Mouse (Mus musculus) right cerebral cortex, postnatal 4 days (tissue): ENCODE data around the gene Rpl35a.
"Not testable (repeated sequence)": the region's sequence is repeated elsewhere in the genome, so short reads cannot be mapped to it uniquely, and the experiment has no call there.

Experiments
- DNase-seq: peaks from one replicate; pipeline ENCODE4 v3.0.0-alpha.2; 2022

Gene Rpl35a

DNA sequence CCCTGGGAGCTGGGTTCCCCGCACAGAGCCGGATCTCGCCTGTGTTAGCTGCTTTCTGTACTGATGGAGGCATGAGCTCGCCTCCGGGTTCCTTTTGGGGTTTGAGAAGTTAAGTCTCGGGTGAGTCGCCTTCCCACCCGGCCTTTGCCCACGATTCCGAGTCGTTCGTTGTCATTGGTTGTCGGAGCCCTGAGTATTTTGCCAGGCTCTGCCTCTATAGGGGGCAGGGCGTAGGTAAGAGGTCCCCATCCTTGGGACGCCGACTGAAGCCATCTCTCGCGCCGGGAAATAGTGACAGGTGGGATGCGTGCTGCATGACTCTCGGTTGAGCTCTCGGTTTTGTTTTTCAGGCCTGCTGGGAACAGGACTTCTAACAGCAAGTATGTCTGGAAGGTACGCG is 533 bp downstream of the Rpl35a start:
- DNase-seq, result no peak

DNA sequence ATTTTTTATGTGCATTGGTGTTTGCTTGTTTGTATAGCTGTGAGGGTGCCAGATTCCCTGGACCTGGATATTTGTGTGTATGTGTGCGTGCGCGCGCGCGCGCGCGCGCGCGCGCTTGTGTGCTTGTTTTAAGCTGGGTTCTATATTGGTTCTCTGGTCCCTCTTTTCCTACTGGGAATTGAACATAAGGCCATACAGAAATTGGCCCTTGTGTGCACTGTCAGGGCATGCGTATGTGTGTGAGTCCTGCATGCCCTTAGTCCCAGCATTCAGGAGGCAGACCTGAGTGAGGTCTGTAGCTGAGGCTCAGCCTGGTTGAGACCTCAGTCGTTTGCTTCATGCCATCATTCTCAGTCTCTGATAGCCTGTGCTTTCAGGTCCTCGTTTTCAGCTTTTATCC is 1.8 kb downstream of the Rpl35a start:
- DNase-seq, result no peak

DNA sequence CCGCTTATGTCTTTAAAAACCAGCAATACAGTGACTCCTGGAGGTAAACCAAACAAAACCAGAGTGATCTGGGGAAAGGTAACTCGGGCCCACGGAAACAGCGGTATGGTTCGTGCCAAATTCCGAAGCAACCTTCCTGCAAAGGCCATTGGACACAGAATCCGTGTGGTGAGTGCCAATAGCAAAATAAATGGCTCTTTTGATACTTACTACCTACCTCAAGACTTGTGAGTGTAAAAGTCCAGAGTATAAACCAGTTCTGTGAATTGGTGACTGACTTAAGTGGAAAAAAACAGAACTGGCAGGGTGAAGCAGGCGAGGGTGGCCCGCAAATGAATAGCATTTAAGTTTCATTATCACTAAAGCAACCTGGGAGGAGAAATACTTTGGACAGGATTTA is 2.4 kb downstream of the Rpl35a start:
- not testable (repeated sequence) for DNase-seq

DNA sequence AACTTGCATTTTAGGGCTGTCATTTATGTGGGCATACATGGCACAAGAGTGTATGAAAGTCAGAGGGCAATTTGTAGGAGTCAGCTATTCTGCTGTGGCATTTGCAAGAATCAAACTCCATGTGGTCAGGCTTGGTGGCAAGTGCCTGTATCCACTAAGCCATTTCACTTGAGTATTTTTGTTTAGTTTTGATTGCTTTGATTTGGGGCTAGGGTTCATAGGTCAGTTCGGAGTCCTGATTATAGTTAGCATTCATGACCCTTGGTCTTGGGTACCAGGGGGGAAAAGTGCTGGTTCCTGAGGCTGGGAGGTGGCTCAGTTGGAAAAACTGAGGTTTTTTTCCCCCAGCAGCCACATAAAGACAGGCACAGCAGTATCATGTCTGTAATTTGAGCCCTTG is 3.2 kb downstream of the Rpl35a start:
- DNase-seq, result no peak

DNA sequence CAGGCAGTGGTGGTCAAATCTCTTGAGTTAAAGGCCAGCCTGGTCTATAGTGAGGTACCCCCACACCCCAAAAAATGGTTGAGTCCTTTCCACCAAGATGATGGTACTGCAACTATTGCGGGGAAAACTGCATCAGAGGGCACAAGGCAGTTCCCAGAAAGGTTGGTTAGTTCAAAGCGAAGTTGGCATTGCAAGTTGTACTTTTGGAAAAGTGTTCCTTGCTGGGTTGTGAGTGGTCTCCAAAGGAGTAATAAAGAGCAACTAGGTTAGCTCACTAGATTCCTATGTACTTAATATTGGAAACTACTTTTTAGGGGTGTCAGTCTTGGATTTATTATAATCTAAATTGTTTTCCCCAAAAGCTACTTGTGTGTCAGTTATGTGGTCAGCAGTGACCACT is 4.7 kb downstream of the Rpl35a start:
- no peak for DNase-seq

DNA sequence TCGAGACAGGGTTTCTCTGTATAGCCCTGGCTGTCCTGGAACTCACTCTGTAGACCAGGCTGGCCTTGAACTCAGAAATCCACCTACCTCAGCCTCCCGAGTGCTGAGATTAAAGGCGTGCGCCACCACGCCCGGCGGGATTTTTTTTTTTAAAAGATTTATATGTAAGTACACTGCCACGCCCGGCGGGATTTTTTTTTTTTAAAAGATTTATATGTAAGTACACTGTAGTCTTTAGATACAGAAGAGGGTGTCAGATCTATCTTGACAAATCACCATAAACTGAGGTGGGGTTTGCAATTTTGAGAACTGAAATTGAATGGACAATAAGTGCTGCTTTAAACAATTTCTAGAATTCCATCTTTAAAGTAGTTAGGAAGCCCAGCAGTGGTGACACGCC is 5.1 kb downstream of the Rpl35a start:
- no peak for DNase-seq

DNA sequence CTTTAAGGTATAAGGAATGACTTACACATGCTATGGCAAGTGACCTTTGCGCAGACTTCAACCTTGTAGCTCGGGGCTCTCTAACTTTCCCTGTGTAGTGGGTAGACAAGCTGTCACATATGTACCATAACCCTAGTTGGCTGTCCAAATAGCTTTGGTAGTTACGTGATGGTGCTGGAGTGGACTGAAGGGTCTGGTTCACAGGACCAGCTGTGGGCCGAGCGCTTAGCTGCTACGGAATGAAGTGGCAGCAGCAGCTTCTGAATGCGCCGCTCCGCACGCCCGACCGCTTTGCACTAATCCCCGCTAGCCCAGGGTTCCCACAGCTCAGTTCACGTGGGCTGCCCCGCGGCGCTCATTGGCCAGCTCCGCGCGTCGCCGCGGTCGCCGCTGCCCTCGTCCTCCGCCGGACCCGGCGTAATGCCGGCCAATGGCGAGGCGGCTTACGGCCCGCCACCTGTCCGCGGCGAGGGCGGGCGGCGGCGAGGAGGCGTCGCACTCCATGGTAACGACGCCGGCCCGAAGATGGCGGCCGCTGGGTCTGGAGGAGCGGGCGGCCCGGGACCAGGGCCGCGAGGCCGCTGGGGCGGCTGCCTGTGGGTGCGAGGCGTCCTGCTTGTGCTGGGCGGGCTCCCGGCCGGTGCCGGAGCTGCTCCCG is 5.9 kb downstream of the Rpl35a start, which contains the start of gene Lmln:
Gene Lmln (plus strand): TSS at position 498 of the 658 bp plus-strand sequence.
- peak; percentile 81 for DNase-seq

DNA sequence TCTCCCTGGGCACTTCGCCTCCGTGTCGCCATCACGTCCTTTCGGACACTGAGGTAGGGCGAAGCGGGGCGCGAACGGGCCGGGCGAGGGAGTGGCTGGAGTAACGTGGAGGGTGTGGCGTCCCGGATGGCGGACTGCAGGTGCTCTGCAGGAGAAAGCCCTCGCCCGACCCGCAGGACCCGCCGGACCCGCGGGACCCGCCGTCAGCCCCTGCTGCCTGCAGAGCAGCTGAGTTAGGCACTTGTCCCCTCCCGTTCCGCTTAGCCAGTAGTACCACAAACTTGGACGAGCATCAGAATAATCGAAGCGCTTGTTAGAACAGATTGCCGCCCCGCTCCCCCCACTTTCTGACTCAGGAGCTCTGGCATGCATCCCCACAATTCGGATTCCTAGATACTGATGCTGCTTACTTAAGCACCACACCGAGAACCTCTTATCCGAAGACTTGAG is 6.5 kb downstream of the Rpl35a start:
- peak; percentile 49 for DNase-seq

DNA sequence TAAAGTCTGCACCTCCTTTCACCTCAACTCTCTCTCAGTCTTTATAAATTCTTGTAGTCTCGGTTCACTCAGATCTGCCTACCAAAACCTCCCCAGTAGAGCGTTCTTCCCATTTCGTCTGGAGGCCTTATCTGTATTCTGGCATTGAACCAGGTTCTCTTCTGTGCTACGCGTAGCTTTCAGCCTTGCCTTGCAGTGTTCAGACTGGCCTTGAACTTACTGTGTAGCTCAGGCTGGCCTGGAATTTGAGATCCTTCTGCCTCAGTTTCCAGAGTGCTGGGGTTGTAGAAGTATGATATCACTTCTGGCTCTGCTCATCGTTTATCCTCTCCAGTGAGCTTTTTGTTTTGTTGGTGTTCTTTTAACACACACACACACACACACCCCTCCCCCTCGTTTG is 7.0 kb downstream of the Rpl35a start:
- DNase-seq, result no peak

DNA sequence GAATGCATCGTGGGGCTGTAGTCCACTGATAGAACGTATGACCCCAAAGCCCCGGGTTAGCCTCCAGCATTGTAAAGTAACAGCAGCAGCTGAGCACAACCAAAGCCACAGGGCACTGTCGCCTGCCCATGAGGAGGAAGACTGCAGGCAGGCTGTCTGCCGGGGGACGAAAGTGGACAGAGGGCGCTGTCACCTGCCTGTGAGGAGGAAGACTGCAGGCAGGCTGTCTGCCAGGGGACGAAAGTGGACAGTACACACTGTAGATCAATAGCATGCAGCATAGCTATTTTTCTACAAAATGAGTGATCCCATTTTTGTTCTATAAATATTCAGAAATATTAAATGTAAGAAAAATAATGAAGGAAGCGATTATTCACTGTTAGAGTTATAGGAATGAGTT is 8.4 kb downstream of the Rpl35a start:
- DNase-seq, result no peak

DNA sequence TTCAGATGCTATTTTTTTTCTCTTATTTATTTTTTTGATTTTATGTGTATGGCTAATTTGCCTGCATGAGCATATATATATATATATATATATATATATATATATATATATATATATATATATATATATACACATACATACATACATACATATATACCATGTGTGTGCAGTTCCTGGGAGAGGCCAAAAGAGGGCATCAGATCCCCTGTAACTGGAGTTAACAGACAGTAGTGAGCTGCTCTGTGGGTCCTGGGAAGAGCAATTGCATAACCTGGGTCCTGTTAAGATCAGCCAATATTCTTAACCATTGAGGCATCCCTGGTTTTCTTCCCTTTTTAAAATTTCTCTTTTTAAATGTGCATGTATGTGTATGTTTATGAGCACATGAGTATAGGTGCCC is 14.7 kb downstream of the Rpl35a start:
- DNase-seq, result no peak

DNA sequence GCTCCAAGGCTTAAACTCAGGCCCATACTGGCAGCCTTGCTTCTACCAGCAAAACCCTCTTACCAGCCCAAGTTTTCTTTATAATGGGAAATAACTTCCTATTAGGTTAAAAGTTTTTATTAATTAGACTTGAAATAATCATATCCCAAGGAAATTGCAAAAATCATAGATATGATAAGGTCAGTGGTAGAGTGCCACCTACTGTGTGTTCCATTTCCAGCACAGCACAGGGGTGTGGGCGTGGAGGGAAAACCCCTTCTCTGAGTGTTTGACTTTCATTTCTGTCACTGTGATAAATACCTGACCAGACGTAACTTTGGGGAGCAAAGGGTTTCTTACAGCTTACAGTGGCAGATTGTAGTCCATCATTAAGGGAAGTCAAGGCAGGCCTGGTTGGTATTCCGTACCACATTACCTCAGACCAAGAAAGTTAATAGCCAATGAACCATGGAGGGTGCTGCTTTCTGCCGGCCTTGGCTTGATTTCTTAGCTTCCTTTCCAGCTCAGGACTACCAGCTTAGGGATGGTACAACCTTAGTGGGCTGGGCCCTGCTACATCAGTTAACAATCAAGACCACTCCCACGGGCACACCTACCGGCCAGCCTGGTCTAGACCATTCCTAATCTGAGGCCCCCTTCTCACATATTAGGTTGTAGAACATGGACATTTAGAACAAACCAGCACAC is 16.8 kb downstream of the Rpl35a start:
- no peak for DNase-seq

DNA sequence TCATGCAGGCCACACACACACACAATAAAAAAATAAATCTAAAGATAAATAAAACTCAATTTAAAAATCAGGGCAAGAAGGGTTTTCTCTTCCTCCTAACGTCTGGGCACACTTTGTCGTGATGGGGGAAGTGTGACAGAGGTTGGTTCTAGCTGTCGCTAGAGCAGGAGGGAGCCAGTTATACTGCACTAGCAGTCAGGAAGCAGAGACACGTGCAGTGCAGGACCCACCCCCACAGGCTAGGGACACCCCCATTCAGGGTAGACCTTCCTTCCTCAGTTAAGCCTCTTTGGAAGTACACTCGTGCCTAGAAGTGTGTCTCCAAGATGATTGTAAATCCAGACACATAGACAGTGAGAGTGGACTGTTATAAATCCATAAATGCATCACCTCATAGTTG is 18.7 kb downstream of the Rpl35a start:
- no peak for DNase-seq

DNA sequence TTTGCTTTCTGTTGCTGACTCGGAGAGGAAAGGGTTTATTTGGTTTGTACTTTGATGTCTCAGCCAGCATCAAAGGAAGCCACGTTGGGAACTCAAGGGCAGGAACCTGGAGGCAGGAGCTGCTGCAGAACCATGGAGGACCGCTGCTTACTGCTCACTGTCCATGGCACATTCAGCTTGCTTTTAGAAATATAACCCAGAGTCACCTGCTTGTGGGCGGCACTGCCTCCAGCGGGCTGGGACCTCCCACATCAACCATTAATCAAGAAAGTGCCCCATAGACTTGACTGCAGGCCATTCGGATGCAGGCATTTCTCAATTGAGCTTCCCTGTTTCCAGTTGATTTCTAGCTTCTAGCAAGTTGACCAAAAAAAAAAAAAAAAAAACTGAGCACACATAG is 19.8 kb downstream of the Rpl35a start:
- DNase-seq, result no peak

DNA sequence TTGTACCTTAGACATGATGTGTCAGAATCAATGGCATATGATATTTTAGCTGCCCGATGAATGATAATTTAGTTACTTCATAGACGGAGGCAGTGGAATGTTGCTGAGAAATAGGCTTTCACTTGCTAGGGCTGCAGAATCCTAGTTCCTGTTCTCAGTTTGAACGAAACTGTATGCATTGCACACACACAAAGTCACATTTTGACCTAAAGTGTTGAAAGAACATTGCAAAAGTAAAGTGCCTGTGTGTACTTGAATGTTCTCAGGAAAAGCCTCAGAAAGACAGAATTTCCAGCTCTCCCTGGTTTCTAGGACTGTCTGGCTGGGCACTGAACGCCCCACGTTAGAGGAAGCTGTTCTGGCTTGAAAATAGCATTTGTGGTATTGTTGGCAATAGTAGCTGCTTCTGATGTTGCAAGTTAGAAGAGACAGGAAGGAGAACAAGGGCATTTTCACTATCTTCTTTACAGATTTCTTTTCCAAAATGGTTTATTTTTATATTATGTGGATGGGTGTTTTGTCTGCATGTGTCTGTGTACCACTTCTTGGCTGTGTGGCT is 20.9 kb downstream of the Rpl35a start:
- DNase-seq, result no peak

DNA sequence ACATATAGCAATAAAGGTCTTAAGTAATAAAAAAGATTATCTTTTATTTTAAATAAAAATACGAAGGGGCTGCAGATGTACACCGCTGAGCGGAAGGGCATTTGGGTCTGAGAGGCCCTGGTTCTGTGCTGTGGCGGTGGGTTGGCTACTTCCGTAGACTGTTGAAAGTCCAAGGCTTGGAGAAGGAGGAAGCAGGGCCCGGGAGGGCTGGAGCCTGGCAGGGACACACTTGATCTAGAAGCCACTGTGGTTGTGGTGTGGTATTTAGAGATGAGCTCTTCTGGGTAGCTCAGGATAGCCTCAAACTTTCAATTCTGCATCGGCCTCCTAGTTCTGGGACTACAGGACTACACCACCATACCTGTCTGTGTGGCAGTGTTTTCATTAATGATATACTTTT is 23.8 kb downstream of the Rpl35a start:
- no peak for DNase-seq

DNA sequence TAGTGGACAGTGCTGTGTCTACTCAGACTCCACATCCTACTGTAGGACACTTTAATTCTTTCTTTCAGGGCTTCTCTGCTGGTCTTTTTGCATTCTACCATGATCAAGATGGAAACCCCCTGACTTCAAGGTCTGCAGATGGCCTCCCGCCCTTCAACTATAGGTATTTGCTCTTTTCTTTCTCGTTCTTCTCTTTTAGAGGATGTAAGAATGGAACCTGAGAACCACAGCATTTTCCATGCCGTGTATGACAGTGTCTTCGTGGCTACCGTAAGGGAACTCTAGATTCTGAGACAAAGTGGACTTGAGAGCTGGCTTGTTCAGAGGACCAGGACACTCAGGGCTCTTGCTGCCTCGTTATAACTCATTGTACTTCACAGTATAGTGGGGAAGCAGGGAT is 26.7 kb downstream of the Rpl35a start:
- no peak for DNase-seq

DNA sequence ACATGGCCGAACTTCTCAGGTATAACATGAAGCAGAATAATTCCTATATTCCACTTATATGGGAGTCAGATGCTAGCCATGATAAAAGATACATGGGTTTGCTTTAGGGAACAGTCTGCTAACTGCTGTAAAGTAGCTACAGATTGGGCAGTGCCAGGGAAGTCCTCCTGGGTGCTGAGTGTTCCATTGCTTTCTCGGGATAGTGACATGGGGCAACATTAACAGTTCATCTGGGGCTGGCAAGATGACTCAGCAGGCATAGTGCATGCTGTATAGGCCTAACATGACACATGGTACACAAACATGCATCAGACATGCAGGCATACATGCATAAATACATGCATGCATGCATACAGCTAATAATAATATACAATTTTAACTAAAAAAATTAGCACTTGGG is 27.7 kb downstream of the Rpl35a start:
- DNase-seq, result no peak

DNA sequence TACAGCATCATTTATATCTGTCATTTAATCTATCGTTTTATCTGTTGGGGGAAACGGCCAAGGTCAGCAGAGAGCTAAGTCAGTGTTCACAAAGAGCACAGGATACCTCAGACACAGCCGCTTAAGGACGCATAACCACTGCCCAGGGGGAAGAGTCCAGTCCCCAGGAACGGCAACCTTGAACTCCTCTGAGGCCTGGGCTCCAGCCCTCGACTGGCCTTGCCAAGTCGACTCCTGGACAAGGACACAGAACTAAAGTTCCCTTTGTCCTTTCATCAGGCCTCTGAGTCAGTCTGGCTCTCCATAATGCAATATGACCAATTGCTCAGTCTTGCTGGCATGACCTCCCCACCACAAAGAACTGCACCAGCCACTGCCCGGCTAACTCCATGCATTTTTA is 29.4 kb downstream of the Rpl35a start:
- DNase-seq, result no peak
